Mouse (Mus musculus): ENCODE results near the gene Myd88.

GRCm38 (mm10) chr9:119323260-119323645 is 18.0 kb downstream of the Myd88 start:
- TF ChIP-seq POLR2A (IDR thresholded peaks at IDR 0.05; ENCODE audit: borderline replicate concordance, extremely low read depth, insufficient read depth, insufficient read length, poor library complexity, severe bottlenecking) (no peak), CTCF (IDR thresholded peaks at IDR 0.05; ENCODE audit: borderline replicate concordance, extremely low read depth, insufficient read depth, insufficient read length) (no peak)

All from brain, embryonic 14.5 days (tissue).